Mouse (Mus musculus): ENCODE results near the gene S100a13. TPM values are rescaled to one million over a fixed set of nuclear protein-coding genes. Genes with fewer than 3 reads are reported as not detected.

Gene S100a13
- polyA plus RNA-seq, 1 experiment from 2014 or later, result 8.0 TPM

DNA sequence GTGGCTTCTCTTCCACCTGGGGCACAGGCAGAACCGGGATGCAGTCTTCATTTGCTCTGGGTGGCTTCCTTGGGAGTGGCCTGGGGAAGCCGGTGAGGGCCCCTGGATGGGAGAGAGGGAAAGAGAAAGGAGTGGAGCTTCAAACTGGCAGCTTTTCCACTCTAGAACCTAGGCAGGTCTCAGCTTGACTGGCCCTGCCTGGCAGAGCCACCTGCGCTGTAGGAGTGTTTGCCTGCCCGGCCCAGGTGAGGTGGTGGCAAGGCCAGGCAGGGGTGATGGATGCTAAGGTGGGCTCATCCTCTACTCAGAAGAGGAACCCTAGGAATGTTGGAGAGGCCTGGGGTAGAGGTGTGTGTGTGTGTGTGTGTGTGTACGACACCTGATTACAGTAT lies 23.7 kb downstream of the S100a13 start:
- Histone ChIP-seq H3K36me3 (ENCODE audit: control insufficient read depth, insufficient read depth) (no peaks in the 10 kb centered on the region), H3K9ac (replicated peaks; ENCODE audit: low read depth, low read length) (no peak overlapping the region), H3K4me2 (ENCODE audit: low read length) (no peak overlapping the region), H3K27me3 (replicated peaks; ENCODE audit: control insufficient read depth, insufficient read depth, low read length) (no peaks in the 10 kb centered on the region), H3K4me3 (replicated peaks; ENCODE audit: low read length) (no peak overlapping the region), H3K27ac (ENCODE audit: low read length) (no peak overlapping the region), H3K4me1 (replicated peaks; ENCODE audit: control insufficient read depth, insufficient read depth, low read length) (peaks cover 6% of the 10 kb centered on the region), H3K9me3 (ENCODE audit: control insufficient read depth, low read length) (no peaks in the 10 kb centered on the region)
- 80% methylated on average over 5 of the region's 5 CpGs for WGBS
- ATAC-seq, result no peak

DNA sequence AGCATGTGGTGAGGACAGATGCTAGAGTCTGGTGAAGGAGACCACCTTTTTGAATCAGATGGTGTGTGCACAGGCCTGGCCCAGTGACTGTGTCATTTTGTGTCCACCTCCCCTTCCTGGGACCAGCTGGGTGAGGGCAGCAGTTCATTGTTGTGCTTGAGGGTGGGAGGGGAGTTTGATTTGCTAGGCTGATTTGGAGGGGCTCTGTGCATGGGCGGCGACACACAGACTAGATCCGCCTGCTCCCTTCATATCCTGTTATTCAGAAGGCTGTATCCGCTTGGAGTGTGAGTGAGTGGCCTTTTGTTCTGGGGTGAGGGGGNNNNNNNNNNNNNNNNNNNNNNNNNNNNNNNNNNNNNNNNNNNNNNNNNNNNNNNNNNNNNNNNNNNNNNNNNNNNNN lies 26.7 kb downstream of the S100a13 start:
- no peak overlapping the region for H3K4me3 ChIP-seq (replicated peaks; ENCODE audit: low read length)
- H3K9me3 ChIP-seq (ENCODE audit: control insufficient read depth, low read length), result no peaks in the 10 kb centered on the region
- peak overlapping the region; percentile 43; the same call in 1 of the 2 replicates for H3K9ac ChIP-seq (replicated peaks; ENCODE audit: low read depth, low read length)
- no peak overlapping the region for H3K27ac ChIP-seq (ENCODE audit: low read length)
- no peaks in the 10 kb centered on the region for H3K36me3 ChIP-seq (ENCODE audit: control insufficient read depth, insufficient read depth)
- 15% methylated on average over 4 of the region's 4 CpGs for WGBS
- peak overlapping the region; percentile 23 for H3K4me2 ChIP-seq (ENCODE audit: low read length)
- ATAC-seq, result peak; percentile 76
- no peaks in the 10 kb centered on the region for H3K27me3 ChIP-seq (replicated peaks; ENCODE audit: control insufficient read depth, insufficient read depth, low read length)
- H3K4me1 ChIP-seq (replicated peaks; ENCODE audit: control insufficient read depth, insufficient read depth, low read length), result peaks cover 6% of the 10 kb centered on the region

DNA sequence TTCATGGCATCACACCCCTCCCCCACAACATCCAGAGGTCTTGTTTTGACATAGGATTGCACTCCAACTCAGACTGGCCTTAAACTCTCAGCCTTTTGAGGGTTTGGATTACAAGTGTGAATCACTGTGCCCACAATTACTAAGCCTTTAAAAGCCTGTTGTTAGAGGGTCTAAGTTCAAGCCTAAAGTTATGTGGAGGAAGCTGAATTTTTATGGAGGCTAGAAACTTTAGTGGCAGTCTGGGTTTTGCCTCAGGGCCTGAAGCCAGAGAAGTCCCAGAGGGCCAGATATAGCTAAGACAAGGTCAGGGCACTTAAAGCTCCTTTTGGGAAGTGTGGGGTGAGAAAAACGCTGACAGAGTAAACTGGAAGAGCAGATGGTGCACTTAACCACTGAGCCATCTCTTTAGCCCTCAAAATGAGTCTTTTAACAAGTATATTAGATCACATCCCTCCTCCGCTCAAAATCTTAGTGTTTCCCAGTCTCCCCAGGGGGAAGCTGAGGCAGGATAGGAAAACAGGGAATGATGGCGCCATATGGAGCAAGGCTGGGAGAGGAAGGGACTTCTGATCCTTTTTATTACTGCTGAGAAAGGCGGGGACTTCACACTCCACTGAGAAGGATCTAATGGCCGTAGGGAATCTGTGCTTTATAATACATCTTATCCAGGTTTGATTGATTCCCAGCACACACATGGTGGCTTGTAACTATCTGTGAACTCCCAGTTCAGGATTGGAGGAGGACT lies 35.6 kb downstream of the S100a13 start:
- no peak for ATAC-seq
- no peaks in the 10 kb centered on the region for H3K4me1 ChIP-seq (replicated peaks; ENCODE audit: control insufficient read depth, insufficient read depth, low read length)
- no peak overlapping the region for H3K4me2 ChIP-seq (ENCODE audit: low read length)
- WGBS, result 74% methylated on average over 5 of the region's 5 CpGs
- H3K4me3 ChIP-seq (replicated peaks; ENCODE audit: low read length), result no peak overlapping the region
- H3K27me3 ChIP-seq (replicated peaks; ENCODE audit: control insufficient read depth, insufficient read depth, low read length), result no peaks in the 10 kb centered on the region
- no peak overlapping the region for H3K9ac ChIP-seq (replicated peaks; ENCODE audit: low read depth, low read length)
- H3K36me3 ChIP-seq (ENCODE audit: control insufficient read depth, insufficient read depth), result no peaks in the 10 kb centered on the region
- H3K27ac ChIP-seq (ENCODE audit: low read length), result no peak overlapping the region
- no peaks in the 10 kb centered on the region for H3K9me3 ChIP-seq (ENCODE audit: control insufficient read depth, low read length)

DNA sequence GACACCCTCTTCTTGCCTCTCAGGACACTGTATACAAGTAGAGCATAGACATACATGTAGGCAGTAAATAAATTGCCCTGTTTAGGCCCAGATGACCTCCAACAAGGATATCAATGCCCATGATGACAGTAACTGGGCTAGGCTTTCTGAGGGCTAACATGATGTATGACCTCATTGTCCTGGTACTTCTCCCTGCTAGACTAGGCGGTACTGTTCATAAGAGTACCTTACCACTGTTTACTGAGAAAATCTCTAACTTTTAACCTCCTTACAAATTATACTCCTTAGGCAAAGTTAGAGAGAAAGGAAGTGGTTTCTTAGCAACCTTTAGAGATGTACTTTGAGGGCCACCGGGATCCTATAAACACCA lies 36.2 kb downstream of the S100a13 start:
- 93% methylated on average over 2 of the region's 2 CpGs for WGBS
- Histone ChIP-seq H3K4me1 (replicated peaks; ENCODE audit: control insufficient read depth, insufficient read depth, low read length) (no peaks in the 10 kb centered on the region), H3K27ac (ENCODE audit: low read length) (no peak overlapping the region), H3K4me2 (ENCODE audit: low read length) (no peak overlapping the region), H3K9ac (replicated peaks; ENCODE audit: low read depth, low read length) (no peak overlapping the region), H3K9me3 (ENCODE audit: control insufficient read depth, low read length) (no peaks in the 10 kb centered on the region), H3K36me3 (ENCODE audit: control insufficient read depth, insufficient read depth) (no peaks in the 10 kb centered on the region), H3K27me3 (replicated peaks; ENCODE audit: control insufficient read depth, insufficient read depth, low read length) (no peaks in the 10 kb centered on the region), H3K4me3 (replicated peaks; ENCODE audit: low read length) (no peak overlapping the region)
- ATAC-seq, result no peak

DNA sequence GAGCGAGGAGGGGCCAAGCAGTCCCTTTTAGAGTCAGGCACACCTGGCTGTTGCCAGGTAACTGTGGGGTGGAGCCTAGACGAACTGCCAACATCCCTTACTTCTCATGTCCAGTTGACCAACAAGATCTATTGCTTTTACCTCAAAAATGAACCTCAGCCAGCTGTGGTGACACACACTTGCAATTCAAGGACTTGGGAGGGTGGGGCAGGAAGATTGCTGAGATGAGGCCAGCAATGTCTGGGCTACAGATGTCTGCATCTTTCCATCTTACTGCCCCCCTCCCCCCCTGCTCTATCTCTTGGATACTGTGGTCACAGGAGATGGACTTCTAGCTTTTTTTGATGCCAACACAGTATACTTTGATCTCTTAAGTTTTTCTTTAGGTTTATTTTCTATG lies 38.0 kb downstream of the S100a13 start:
- WGBS, result 88% methylated on average over 2 of the region's 2 CpGs
- ATAC-seq, result no peak
- H3K9ac ChIP-seq (replicated peaks; ENCODE audit: low read depth, low read length), result no peak overlapping the region
- no peaks in the 10 kb centered on the region for H3K36me3 ChIP-seq (ENCODE audit: control insufficient read depth, insufficient read depth)
- H3K4me3 ChIP-seq (replicated peaks; ENCODE audit: low read length), result no peak overlapping the region
- no peaks in the 10 kb centered on the region for H3K27me3 ChIP-seq (replicated peaks; ENCODE audit: control insufficient read depth, insufficient read depth, low read length)
- no peak overlapping the region for H3K4me2 ChIP-seq (ENCODE audit: low read length)
- H3K27ac ChIP-seq (ENCODE audit: low read length), result no peak overlapping the region
- H3K9me3 ChIP-seq (ENCODE audit: control insufficient read depth, low read length), result no peaks in the 10 kb centered on the region
- H3K4me1 ChIP-seq (replicated peaks; ENCODE audit: control insufficient read depth, insufficient read depth, low read length), result no peaks in the 10 kb centered on the region

DNA sequence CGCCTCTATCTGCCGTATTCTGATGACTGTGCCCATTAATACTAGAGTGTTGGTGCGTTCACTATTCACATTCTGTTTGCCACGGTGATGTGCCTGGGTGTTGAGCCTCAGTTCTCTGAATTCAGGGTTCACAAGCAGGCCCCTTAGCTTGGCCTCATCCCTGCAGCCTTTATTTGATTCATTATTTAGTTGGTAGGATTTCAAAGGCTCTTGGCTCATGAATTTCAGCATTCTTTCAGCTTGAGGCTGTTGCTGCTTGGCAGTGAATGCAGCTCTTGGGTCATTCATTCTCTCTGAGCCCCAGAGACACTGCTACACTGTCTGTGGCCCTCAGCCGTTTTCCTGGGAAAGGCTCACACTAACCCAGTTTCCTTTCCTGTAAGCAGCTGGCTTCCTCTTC lies 41.7 kb downstream of the S100a13 start:
- 10% methylated on average over 5 of the region's 5 CpGs for WGBS
- Histone ChIP-seq H3K4me3 (replicated peaks; ENCODE audit: low read length) (no peak overlapping the region), H3K27ac (ENCODE audit: low read length) (peak overlapping the region; percentile 27; the same call in 1 of the 2 replicates), H3K4me2 (ENCODE audit: low read length) (no peak overlapping the region), H3K9me3 (ENCODE audit: control insufficient read depth, low read length) (no peaks in the 10 kb centered on the region), H3K27me3 (replicated peaks; ENCODE audit: control insufficient read depth, insufficient read depth, low read length) (no peaks in the 10 kb centered on the region), H3K9ac (replicated peaks; ENCODE audit: low read depth, low read length) (no peak overlapping the region), H3K4me1 (replicated peaks; ENCODE audit: control insufficient read depth, insufficient read depth, low read length) (no peaks in the 10 kb centered on the region), H3K36me3 (ENCODE audit: control insufficient read depth, insufficient read depth) (no peaks in the 10 kb centered on the region)
- ATAC-seq, result peak; percentile 95

DNA sequence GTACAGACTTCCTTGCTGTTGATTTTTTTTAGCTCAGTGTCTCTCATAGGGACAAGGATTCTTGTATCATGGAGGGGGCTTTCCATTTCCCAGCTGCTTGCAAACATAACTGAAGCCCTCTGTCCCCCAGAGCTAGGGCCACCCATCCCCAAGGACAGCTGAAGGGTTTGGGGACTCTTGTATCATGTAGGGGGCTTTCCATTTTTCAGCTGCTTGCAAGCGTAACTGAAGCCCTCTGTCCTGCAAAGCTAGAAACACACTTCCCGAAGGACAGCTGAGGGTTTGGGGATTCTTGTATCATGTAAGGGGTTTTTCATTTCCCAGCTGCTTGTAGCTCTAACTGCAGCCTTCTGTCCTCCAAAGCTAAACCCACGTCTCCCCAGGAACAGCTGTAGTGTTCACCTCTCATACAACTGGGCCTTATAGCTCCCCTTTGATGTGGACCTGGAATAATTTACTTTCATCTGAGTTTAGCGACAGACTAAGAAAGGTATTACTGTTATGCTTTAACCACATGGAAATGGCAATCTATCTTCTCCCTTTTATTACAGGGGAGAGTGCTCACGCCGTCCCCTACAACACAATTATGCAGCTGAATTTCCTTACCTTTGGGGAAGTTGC lies 45.9 kb downstream of the S100a13 start, which contains the start of gene S100a3:
S100a3 (plus strand) TSS at position 571 of the 621 bp plus-strand sequence.
- no peak within 1 kb of the TSS for H3K4me3 ChIP-seq (replicated peaks; ENCODE audit: low read length)
- H3K9ac ChIP-seq (replicated peaks; ENCODE audit: low read depth, low read length), result no peak within 1 kb of the TSS
- no peaks in the 10 kb centered on the region for H3K36me3 ChIP-seq (ENCODE audit: control insufficient read depth, insufficient read depth)
- no peaks in the 10 kb centered on the region for H3K9me3 ChIP-seq (ENCODE audit: control insufficient read depth, low read length)
- 84% methylated on average over 6 of the region's 6 CpGs for WGBS
- H3K27me3 ChIP-seq (replicated peaks; ENCODE audit: control insufficient read depth, insufficient read depth, low read length), result no peaks in the 10 kb centered on the region
- no peaks in the 10 kb centered on the region for H3K4me1 ChIP-seq (replicated peaks; ENCODE audit: control insufficient read depth, insufficient read depth, low read length)
- H3K4me2 ChIP-seq (ENCODE audit: low read length), result no peak within 1 kb of the TSS
- no peak for ATAC-seq
- no peak within 1 kb of the TSS for H3K27ac ChIP-seq (ENCODE audit: low read length)

Other genes starting within 250 kb of the S100a13 start
- gene Dennd4b, start 249.2 kb upstream of the S100a13 start, polyA plus RNA-seq (2015; fragmentation: Nextera tagmentation; extraction: Ambion mirVana), result 5.3 and 6.7 TPM in 2 replicates
- gene Gatad2b, start 221.3 kb upstream of the S100a13 start, polyA plus RNA-seq (2015; fragmentation: Nextera tagmentation; extraction: Ambion mirVana), result 15.2 and 16.5 TPM in 2 replicates
- 17.1 and 20.0 TPM in 2 replicates for gene Slc27a3, start 124.5 kb upstream of the S100a13 start, polyA plus RNA-seq (2015; fragmentation: Nextera tagmentation; extraction: Ambion mirVana)
- 32.2 and 32.3 TPM in 2 replicates for gene Ints3, start 80.8 kb upstream of the S100a13 start, polyA plus RNA-seq (2015; fragmentation: Nextera tagmentation; extraction: Ambion mirVana)
- gene Npr1, start 48.6 kb upstream of the S100a13 start, polyA plus RNA-seq (2015; fragmentation: Nextera tagmentation; extraction: Ambion mirVana), result 2.1 and 2.6 TPM in 2 replicates
- 331 and 336 TPM in 2 replicates for gene Ilf2, start 38.3 kb upstream of the S100a13 start, polyA plus RNA-seq (2015; fragmentation: Nextera tagmentation; extraction: Ambion mirVana)
- gene Snapin, start 23.4 kb upstream of the S100a13 start, polyA plus RNA-seq (2015; fragmentation: Nextera tagmentation; extraction: Ambion mirVana), result 76.8 and 83.3 TPM in 2 replicates
- 202 and 220 TPM in 2 replicates for gene Chtop, start 4.9 kb upstream of the S100a13 start, polyA plus RNA-seq (2015; fragmentation: Nextera tagmentation; extraction: Ambion mirVana)
- gene S100a1, start within 50 bp of the S100a13 start, polyA plus RNA-seq (2015; fragmentation: Nextera tagmentation; extraction: Ambion mirVana), result 11.2 and 14.3 TPM in 2 replicates
- 0.31 TPM in 1 of 2 replicates, not detected in the other for gene S100a14, start 12.4 kb downstream of the S100a13 start, polyA plus RNA-seq (2015; fragmentation: Nextera tagmentation; extraction: Ambion mirVana)
- gene S100a16, start 22.8 kb downstream of the S100a13 start, polyA plus RNA-seq (2015; fragmentation: Nextera tagmentation; extraction: Ambion mirVana), result 36.2 and 44.2 TPM in 2 replicates
- gene S100a3, start 46.1 kb downstream of the S100a13 start, polyA plus RNA-seq (2015; fragmentation: Nextera tagmentation; extraction: Ambion mirVana), result 0.07 TPM in 1 of 2 replicates, not detected in the other
- not detected in 2 replicates for gene S100a2, start 75.8 kb downstream of the S100a13 start, polyA plus RNA-seq (2015; fragmentation: Nextera tagmentation; extraction: Ambion mirVana)
- not detected in 2 replicates for gene Gm42674, start 87.5 kb downstream of the S100a13 start, polyA plus RNA-seq (2015; fragmentation: Nextera tagmentation; extraction: Ambion mirVana)
- gene S100a4, start 89.3 kb downstream of the S100a13 start, polyA plus RNA-seq (2015; fragmentation: Nextera tagmentation; extraction: Ambion mirVana), result 0.65 and 1.3 TPM in 2 replicates
- not detected in 2 replicates for gene S100a5, start 94.1 kb downstream of the S100a13 start, polyA plus RNA-seq (2015; fragmentation: Nextera tagmentation; extraction: Ambion mirVana)
- 9.5 and 13.3 TPM in 2 replicates for gene S100a6, start 98.4 kb downstream of the S100a13 start, polyA plus RNA-seq (2015; fragmentation: Nextera tagmentation; extraction: Ambion mirVana)
- gene S100a7a, start 139.6 kb downstream of the S100a13 start, polyA plus RNA-seq (2015; fragmentation: Nextera tagmentation; extraction: Ambion mirVana), result not detected in 2 replicates
- gene S100a8, start 154.5 kb downstream of the S100a13 start, polyA plus RNA-seq (2015; fragmentation: Nextera tagmentation; extraction: Ambion mirVana), result 1.8 and 5.4 TPM in 2 replicates
- 0.77 and 3.4 TPM in 2 replicates for gene S100a9, start 181.3 kb downstream of the S100a13 start, polyA plus RNA-seq (2015; fragmentation: Nextera tagmentation; extraction: Ambion mirVana)
- gene Pglyrp4, start 212.5 kb downstream of the S100a13 start, polyA plus RNA-seq (2015; fragmentation: Nextera tagmentation; extraction: Ambion mirVana), result not detected in 2 replicates